Mouse (Mus musculus) lung, postnatal 14 days (tissue): ENCODE results near the gene Crtc1.

ENCODE experiments used
- DNase-seq: peaks from one replicate; pipeline ENCODE4 v3.0.0; 2021

The Crtc1 gene

DNA sequence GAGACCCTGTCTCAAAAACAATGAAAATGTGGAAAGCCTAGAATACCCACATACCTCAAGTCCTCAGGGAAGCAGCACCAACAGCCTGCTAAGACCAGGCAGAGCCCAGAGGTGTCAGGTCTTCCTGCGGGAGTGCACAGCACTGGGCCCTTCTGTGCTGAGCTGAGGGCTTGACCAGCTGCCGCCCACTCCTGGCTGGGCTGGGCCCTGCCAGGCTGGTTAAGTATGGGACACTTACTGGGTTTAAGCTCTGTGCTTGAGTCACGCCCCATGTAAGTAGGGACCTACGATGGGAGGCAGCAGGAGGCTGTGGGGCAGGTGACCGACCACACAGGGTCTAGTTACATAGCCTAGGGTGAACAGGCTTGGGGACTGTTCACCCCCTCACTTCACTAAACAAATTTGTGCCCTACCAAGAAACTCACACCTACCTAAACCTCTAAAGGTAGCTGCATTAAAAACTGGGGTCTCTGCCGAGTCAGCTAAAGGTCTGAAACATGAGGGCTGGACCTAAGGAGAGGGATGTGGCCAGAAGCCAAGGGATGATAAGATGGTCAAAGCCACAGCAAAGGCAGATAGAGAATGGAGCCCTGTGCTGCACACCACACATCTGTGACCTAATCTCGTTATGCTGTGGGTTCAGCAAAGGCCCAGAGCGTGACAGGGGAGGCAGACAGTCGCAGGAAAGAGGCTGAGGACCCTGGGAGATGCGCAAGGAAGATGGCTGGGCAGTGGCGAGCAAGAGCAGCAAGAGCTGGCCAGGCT, 19.3 kb downstream of the Crtc1 start:
- DNase-seq: no peak

DNA sequence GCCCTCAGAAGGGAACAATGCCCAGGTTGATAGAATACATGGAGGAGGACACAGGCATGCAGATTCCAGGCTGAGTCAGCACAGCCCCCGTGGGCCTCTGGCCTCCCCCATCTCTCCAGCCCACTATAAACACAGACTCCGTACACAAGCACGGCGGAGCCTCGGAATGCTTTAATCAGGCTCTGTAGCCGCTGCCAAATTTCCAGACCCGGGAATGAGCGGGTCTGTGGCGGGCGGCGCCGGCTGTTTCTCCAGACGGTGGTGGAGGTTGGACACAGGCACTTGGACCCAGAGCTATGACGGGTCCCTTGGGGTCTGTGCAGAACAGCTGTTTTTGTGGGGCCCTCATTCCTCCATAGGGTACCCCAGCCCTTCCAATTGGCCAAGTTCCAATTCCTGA, 20.4 kb downstream of the Crtc1 start:
- peak; percentile 44 for DNase-seq

DNA sequence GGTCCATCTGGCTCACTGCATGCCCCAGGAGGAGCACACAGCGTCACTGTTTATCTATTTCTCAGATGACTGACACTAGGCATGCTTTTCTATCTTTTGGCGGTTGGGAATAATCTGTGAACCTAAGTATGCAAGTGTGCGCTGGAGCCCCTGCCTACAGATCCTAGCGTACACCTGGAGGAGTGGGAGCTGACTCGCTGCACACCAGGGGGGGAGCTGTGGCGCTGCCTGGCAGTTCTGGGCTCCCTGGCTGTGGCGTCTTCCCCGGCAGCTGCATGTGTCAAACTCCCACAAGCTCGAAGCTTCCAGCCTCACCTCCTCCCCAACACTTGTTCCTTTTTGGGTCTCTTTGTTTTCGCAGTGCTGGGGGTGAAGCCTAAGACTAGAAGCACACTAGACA, 21.5 kb downstream of the Crtc1 start:
- DNase-seq: no peak

DNA sequence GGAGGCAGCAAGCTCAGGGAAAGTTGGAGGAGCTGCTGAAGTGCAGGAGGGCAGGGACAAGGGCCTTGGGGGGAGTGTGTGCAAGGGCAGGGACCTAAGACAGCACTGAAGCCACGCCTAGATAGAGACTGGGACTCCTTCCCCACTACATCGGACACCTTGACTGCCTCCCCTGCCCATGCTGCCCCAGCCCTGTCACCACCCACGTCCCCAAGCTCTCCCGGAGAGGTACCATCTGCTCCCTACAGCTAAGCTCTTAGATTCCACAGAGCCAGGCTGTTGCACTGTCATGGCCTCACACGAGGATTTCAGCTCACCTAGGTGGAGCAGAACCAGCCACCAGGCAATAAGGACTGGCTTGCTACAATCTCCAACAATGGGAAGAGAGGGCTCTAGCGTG, 22.4 kb downstream of the Crtc1 start:
- DNase-seq: no peak

DNA sequence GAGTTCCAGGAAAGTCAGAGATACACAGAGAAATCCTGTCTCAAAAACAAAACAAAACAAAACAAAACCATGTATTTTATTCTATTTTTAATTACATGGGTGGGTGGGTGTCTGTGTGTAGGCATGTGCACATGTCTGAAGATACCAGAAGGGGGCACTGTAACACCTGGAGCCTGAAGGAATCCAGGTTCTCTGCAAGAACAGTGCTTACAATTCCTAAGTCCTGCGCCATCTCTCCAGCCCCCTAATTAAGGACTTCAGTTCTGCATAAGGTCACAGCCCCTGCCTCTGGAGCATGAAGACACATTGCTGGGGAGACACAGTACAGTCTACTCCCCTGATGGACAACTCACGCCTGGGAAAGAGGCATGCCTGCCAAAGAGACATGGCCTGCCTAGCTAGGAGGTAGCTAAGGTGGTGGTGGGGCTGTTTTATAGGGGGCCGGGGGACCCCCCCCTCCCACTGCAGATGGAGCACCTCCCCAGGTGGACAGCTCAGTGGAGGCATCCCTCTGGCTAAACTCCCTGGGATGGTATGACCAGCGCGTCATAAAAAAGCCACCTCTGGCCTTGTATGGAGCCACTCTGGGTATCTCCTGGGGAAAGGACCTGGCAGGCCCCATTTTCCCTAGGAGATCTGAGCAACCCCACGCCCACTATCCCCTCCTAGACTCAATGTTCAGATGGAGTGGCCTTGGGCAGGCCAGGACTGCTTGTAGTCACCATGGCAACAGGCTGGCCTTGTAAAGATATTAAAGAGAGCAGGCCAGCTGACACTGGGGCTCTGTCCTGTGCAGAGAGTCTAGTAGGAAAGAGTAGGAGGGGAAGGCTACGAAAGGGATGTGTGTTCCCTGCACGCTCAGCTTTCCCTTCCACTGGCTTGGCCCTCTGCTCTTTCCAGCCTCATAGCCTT, 23.6 kb downstream of the Crtc1 start:
- peak; percentile 34 for DNase-seq

DNA sequence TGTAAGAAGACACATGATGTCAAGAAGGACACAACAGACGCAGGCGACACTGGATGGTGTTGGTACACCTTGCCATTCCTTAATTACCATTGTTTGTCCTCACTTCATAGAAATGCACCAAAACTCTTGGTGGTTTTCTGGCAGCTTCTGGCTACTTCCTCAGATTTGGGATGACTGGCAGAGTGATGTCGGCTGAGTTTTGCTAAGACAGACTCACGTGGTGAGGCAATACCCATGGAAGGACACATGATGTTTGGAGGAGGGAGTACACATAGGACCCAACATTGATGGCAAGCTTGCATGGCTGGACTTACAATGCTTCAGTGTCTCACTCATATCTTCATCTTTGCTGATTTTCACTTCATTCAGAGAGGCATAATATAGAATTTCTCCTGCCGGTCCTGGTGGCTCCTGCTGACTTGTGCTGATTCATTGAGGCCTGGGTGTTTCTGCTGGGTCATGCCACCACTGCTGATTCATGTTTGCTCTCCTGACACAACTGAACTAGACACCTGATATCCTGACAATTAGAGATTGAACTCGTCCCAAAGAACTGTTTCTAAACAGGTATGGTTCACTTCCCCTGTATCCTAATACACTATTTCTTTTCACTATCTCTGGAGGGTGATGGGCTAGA, 25.0 kb downstream of the Crtc1 start:
- no peak for DNase-seq

DNA sequence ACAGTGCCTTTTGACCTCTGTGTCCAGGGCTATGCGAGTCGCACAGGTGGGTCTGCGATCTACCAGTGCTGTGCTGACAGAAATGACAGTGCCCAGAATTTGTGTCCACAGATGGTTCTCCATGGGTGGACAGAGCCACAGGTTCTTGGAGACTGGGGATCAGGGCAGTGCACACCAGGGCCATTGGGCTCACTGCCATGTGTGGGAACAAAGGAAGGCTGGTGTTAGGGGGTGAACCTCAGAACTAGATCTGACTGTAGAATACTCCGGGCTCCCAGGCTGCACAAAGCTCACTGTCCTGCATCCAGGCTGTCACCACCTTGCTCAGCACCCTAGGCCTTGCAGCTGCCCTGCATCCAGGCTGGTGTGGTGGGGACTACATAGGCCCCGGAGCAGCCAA, 29.1 kb downstream of the Crtc1 start:
- no peak for DNase-seq

DNA sequence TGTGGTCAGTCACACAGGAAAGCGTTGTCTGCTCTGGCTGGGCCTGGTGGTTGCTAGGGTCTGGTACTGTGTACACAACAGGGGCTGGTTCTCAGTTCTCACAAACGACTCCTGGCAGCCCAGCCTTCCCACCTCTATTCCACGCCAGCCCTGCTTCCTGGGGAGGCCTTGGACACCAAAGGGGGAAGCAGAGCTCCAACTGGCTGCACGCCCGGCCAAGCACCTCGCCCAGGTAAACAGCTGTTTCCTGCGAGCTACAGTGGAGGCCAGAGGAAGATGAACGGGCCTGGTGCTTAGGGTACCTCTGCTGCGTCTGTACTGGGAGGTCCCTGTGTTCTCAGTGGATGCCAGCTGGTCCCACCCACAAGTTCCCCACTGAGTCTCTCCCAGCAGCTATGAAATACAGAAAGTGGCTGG, 29.9 kb downstream of the Crtc1 start:
- DNase-seq: peak; percentile 60

DNA sequence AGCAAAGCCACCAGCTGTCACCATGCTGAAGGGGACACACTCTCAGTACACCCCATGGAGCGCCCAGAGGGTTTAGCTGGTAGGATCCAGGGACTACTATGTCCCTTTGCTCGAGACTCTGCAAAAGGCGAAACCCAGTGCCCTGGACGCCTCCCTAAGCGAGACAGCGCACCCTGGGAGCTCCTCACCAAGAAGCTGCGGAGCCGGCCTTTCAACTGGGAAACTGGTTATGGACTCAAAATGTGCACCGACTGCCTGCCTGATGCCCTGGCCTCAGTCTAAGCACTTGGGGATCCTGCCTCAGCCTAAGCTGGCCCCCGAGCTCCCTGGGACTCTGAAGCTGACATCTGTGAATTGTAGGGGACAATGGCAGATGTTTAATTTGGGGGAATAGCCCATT, 30.4 kb downstream of the Crtc1 start:
- DNase-seq: no peak

DNA sequence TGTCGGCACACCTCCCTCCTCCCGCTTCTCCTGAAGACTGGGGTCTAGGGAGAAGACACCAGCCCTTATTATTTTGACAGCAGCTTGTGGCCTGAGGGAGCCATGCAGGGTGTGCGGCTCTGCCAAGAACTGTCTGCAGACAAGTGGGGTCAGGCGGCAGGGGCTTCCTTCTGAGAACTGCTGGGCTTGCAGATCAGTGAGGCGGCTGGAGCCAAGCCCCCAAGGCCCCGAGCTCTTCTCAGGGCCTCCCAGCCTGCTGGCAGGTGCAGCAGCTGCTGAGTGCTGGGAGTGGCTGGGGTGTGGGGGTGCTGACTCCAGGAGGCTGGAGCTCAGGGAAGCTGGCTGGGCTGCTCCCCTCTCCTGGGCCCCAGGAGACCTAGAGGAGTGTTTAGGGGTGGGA, 31.1 kb downstream of the Crtc1 start:
- no peak for DNase-seq

DNA sequence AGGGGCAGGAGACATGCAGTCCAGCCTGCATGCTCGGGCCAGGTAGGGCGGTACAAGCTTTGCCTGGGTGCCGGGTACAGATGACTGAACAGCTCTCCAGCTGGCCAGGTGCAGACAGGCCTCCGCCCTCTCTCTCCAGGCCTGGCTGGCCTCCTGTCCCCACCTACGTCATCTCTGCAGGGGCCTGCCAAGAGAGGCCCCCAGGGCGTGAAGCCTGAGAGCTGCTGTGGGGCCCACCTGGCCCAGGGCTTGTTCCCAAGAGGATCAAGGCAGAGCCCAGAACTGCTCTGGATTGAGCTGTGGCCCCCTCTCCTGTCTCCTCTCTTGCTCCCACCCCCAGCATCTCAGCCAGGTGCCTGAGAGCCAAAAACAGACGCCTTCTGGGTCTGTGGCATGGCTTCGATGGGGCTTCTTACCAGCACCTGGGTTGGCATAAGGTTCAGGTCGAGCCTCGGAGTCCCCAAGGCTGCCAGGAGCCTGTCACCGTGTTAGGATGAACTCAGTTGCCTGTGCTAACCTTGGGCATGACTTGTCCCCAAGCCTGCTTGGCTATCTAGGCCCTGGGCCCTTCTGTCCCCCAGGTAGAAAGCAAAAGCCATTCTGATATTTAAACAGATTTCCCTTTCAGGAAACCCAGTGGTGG, 32.8 kb downstream of the Crtc1 start:
- DNase-seq: no peak

DNA sequence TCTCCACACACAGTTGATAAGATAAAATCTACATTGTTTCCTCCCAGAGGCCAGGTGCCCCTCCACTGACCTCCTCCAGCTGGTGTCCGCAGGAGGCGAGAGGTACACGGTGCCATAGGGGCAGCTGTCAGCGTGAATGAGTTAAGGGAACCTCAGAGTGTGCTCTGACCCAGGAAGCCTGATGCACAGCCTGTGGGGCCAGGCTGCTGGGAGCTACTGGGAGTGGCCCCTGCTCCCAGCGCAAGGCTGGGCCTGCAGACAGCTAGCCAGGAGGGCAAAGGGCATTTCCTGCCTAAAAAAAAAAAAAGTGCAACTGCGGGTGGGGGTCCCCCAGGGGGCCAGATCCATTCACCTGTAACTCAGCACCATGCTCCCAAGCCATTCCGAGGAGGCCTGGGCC, 34.2 kb downstream of the Crtc1 start:
- DNase-seq: no peak

DNA sequence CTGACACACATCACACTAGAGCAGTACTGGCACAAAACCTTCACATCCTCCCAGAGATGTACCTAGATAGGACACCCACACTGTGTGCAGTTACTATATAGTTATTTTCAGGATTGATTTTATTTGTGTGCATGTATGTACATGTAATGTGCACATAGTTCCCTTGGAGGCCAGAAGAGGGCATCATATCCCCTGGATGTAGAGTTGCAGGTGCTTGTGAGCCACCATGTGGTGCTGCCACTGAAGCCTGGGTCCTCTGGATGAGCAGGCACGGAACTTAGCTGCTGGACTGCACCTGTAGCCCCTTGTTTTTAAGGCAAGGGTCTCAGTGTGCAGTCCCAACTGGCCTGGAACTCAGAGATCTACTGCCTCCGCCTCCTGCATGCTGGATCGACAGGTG, 35.2 kb downstream of the Crtc1 start:
- no peak for DNase-seq

DNA sequence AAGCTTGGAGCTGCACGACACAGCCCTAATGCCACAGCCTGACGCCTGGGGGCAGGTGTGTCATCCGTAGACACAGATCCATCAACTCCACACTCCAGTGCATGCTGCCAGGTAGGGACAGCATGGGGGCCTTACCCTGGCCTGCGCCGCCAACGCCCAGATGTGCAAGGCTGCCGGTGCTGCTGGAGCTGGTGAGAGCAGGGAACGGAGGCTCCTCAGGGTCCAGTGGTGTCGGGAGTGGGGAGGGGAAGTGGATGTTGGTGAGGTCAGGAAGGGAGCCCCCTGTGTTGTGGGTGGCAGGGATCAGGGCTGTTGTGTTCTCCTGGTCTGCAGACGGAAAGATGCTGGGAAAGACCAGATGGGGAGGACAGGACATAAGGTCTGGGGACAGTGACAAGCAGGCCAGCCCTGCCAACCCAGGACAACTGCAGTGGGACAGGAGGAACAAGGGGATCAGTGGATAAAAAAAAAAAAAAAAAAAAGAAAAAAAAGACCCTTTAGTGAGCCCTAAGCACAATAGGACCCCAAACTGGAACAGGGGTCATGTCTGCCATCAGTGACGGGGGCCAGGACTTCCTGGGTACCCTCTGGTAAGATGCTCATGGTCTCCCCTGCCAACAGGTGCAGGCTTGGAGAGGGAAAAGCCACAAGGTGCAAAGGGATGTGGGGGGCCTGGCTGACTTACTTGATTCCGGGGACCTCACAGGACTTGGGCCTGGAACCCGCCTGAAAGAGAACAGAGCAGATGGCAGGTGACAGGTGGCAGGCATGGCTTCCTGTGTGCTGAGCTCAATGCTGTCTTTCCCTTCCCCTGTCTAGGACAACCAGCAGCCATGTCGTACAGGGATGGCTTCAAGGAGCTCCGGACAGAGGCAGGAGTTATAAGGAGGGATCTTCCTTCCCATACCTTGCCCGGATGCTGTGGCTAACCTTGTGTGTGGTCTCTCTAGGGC, 41.5 kb downstream of the Crtc1 start:
- DNase-seq: no peak

DNA sequence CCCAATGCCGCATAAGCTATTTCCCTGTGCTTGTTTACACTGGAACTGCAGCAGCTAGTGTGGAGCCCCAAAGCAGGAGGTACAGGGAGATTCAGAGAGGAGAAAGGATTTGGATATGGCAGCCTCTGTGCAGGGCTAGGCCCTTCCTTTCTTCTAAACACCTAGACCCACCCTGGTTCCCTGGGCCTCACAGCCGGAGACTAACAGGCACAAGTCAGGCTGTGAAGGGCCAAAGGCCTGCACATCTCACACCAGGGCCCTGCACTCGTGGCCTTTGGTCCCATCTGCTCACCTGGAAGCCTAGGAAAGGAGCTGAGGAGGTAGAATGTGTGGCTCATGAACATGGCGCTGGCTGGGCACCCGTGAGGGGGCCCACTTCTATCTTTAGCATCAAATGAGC, 43.2 kb downstream of the Crtc1 start:
- no peak for DNase-seq

DNA sequence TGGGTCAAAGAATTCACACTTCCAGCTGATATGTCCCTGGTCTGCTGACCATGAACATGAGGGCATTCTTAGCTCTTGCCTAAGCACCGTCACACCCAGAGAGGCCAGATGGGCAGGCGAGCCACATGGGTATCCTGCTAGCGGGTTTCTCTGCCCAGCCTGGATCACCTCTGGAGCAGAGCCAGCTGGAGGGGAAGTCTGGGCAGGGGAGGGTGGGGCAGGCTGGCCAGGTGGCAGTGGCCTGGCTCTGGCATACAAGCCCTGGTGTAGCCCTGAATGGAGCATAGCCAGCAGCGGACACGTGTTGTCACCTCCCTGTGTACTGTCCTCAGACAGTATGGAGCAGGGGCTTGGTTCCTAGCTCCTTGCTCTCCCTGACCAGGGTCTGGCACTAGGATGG, 43.7 kb downstream of the Crtc1 start:
- DNase-seq: no peak

DNA sequence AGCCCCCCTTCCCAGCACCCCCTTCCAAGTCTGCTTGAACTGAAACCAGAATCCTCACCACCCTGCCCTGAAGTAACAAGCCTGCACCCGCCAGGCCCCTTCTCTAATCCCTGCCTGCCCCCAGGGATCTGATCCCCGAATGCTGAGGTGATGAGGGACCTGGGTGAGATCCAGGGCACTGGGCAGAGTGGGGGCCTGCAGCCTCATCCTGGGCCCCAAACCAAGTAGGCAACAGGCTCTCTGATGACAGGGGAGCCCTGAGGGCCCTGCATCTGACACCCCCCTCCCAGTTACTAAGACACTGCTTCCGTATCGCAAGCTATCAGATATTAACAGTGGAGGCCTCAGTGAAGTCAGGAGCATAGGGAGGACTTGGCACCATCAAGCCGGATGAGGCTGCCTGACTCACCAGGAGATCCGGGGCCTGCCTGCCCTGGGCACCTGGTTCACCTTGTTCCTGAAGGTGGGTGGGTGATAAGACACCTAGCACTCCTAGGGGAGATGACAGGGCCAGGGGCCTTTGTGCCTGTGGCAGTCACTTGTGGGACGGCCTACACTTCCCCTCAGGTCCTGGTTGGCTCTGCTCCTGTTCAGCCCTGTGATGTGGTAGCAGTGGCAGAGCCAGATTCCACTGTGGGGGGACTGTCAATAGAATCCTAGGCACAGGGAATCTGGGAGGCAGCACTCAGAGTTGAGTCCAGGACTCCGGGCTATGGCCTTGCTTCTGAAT, 44.9 kb downstream of the Crtc1 start:
- DNase-seq: no peak

DNA sequence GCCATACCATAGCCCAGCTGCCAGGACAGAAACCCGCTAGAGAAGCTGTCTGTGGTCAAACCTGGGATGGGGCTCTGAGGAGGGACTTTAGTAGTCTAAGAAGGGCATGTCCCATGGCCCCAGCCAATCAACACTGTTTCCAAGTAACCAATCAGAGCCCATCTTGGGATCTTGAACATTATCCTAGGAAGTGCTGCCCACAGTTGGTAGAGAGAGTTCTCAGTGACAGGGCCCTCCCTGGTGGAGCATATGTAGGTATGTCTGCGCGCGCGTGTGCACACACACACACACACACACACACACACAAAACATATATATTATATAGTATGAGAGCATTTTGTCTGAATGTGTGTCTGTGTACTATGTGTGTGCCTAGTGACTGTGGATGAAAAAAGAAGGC, 46.3 kb downstream of the Crtc1 start:
- no peak for DNase-seq

DNA sequence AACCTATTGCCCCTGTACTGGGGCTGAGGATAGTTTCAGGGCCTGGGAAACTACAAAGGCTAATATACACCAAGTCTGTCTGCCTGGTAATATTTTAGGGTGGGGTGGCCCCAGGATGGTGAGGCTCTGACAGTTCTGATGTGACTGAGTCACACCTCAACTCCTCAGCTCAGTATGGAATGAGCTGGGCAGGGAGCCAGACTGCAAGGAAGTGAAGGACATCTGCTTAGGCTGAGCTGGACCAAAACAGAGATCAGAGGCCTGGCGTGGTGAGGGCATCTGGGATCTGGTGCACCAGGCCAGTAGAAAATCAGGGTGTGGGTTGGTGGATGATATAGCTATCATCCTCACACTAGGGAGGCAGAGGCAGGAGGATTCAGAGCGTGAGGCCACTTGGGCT, 49.7 kb downstream of the Crtc1 start:
- no peak for DNase-seq

DNA sequence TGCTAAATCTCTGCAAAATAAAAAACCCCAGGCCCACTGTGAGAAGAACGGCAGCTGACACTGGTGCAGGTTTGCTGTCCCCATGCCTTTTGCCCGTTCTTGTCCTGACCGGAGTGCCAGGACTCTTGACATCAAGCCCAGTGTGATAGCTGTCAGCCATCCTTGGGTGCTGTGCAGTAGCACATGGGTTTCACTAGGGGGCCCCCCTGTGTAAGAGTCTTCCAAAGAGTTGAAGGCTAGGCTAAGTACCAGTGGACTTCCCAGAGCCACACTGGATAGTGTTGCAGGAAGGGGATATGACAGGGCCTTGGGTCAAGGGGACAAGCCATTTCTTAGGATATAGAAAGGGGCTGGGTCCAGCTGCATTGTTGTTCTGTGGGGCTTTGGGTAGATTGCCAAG, 56.1 kb downstream of the Crtc1 start:
- DNase-seq: peak; percentile 77

DNA sequence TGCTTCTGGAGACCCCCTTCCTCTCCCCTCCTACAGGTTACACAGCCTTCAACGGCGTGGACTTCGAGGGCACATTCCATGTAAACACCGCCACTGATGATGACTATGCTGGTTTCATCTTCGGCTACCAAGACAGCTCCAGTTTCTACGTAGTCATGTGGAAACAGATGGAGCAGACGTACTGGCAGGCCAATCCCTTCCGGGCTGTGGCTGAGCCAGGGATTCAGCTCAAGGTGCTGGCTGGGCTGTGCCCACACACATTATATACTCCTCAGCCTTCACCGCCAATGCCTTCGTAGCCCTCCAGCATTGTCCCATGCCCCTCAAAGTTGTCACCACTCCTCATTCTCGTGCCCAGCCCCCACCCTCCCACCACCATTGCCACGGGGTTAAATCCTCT, 59.3 kb downstream of the Crtc1 start:
- no peak for DNase-seq
